Mouse (Mus musculus) CD4-positive, CD25-positive, alpha-beta regulatory T cell, adult 9 weeks (primary cell): ENCODE measurements around the gene Arpp21. TPM values are rescaled to one million over a fixed set of nuclear protein-coding genes. Genes with fewer than 3 reads are reported as not detected.

Experiments used
- polyA plus RNA-seq: library from polyadenylated mRNA; unstranded; fragments of 100-300 nt; shearing (Covaris generic); gene quantifications from one replicate; pipeline ENCODE4 v1.2.1, GENCODE M21; 2017

Arpp21 gene
- 1.8 TPM for polyA plus RNA-seq

GRCm38 (mm10) chr9:112235696-112236397 lies at the start of gene Arpp21:
Arpp21 (minus strand) TSS chr9:112235938.

